Mouse (Mus musculus) retina, embryonic 14.5 days (tissue): ENCODE measurements around the gene Acot6.

Experiments used
- DNase-seq: peaks from one replicate; pipeline ENCODE4 v3.0.0-alpha.2; 2015; ENCODE audit warnings: low spot score

Gene Acot6

GRCm38 (mm10) chr12:84152352-84153190 lies 52.1 kb downstream of the Acot6 start:
- DNase-seq, result no peak

GRCm38 (mm10) chr12:84153414-84153813 lies 53.0 kb downstream of the Acot6 start:
- DNase-seq, result no peak

DNA sequence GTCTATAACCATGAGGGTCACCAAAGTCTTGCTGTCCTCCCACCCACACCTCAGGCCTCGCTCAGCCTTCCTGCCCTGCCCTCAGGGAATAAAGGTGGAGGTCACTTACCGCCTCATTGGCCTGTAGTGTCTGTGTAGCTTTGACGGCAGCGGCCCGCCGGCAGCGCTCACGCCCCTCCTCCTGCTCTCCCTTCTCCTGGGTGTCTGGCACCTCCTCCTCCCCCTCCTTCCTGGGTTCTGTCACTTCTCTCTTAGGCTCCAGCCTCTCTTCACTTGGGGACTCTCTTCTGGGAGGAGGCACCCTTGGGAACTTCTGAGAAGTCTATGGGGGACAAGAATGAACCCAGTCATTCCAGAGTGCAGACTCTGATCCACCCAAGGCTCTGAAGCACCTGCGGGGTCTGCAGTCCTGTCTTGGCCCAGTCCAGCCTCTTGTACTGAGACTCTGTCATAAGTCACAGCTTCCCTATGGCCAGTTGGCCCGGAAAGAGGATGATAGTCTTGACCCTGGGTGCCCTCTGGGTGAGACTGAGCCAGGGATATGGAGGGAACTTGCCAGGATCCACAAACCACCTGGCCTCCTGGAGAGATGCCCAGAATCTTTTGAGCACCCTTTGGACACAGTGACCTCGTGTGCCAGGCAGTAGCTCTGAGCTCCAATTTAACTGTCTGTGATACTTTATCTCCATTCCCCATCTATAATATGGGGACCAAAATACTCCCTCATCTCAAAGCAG lies 54.5 kb downstream of the Acot6 start:
- no peak for DNase-seq

DNA sequence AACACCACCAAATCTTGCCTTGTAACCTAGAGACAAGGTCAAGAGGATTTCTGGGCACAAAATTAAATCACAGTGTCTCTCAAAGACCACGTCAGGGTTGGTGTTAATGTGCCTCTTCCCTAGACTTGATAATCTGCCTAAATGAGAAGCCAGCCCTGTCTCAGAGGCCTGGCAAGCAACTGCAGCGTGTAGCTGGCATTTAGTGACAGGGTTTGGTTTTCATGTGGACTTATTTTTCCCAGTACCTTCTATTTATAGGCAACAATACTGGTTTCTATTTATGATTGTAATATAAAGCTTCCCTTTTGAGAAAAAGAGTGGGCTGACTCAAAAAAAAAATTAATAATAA lies 55.0 kb downstream of the Acot6 start:
- DNase-seq, result no peak

- DNase-seq, result no peak
These were observed 55.8 kb downstream of the Acot6 start for GRCm38 (mm10) chr12:84156210-84156609.

- DNase-seq, result no peak
These were observed 57.7 kb downstream of the Acot6 start for GRCm38 (mm10) chr12:84158156-84158555.

- DNase-seq, result no peak
These were observed 60.0 kb downstream of the Acot6 start for GRCm38 (mm10) chr12:84160491-84160890.
